Mouse (Mus musculus) testis, postnatal 10 days (tissue): ENCODE results near the gene Arid4b.

ENCODE experiments used
- DNase-seq: peaks from one replicate; pipeline ENCODE4 v3.0.0; 2021; ENCODE audit warnings: low spot score

Gene Arid4b

DNA sequence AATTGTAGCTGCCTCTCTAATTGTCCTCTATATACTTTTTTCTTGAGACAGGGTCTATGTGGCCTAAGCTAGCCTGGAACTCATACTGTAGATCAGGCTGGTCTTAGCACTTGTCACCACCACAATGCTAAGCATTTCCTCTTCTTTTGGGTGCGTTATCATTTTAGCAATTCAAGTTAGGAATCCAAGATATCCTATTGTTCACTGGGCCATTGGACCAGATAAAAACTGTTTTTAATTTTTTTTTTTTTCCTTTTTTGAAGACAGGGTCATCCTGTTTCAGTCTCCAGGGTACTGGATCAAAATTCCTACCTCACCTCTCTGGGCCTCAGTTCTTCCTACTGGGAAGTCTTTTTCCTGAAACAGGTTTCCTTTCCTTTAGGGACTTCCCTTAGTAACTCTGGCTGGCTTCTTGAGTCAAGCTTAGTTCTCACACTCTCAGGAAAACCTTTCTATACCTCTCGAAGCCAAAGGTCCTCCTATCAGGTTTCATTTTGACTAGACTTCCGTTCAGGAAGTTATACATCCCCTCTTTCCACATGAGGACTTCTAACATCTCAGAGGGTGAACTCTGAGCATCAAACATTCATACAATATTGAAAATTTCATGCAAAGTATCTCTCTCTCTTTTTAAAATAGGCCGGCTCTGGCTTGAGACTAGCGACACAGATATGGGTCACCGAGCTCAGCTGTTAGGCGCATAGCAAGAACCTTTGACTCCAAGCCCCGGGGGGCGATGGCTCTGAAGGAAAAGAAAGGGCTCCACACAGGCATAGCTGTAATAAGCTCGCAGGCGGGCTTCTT, 621 bp upstream of the Arid4b start:
- no peak for DNase-seq

DNA sequence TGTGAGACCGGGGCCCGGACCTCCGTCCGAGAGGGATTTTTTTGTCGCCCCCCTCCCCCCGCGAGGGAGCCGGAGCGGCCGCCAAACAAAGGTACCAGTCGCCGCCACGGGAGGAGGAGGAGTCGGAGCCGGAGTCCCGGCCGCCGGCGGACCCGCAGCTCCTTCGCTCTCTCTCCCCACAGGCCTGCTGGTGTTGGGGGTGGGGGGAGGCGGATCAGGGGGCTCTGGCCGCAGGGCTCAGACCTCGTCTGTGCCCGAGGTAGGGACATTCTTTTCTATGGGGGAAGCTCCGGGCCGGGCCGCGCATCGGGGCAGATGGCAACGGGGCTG, 875 bp downstream of the Arid4b start:
- DNase-seq = no peak

DNA sequence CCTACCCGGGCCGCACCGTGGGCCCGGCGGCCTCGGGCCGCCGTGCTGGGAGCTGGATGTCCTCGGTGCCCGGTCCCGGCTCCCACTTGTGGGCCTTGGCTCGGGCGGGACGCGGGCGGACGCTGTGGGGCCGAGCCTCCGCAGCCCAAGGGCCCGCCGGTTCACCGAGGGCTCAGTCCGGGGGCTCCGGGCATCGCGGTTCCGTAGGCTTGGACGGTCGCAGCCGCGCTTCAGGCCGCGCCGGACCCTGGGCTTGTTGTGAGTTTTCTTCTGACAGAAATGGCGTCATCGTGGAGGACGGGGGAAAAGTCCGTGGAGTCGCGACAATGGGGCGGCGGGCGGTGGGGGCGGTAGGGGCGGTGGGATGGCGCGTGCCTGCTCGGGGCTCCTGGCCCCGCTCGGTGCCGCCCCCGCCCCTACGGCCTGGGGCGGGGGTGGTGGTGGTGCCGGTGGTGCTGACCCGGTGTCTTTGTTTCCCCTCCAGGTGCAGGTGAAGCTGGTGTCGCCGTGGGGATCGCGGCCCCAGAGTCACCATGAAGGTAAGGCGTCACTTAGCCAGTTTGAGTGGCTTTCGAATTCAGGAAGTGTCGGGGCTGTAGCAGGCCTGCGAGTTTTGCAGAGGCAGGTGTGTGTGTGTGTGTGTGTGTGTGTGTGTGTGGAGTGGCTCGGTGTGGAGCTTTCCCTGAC, 1.5 kb downstream of the Arid4b start:
- DNase-seq = peak; percentile 64

DNA sequence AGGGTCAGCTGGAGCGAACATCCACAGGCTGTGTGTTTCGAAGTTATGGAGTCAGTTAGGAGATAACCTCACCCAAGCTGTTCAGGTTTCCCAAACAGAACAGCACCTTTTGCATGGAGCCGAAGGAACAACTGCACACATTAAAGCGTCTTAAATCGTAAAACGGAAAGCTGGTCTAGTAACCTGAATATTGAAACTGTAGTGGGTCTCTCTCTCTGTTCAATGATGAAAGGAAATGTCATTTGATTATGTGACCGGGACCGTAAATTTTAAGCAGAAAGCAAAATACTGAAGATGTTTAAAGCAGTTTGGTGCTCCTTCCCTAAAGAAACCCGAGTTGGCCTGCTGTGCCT, 2.0 kb downstream of the Arid4b start:
- DNase-seq = no peak

DNA sequence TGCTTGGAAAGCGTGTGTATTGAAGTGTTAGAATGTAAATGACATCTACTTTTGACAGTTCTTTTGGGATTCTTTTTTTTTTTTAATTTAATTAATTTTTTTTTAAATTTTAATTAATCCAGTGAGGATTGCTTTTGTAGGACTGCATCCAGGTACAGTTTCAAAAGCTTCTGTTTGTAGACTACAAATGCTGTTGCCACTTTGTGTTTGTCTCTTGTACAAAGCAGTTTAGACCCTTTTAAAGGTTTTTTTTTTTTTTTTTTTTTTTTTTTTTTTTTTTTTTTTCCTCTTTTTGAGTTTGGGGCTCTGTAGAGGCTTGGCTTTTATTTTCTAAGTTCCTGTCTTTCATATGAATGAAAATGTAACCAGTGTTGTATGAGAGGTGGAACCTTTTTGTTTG, 2.7 kb downstream of the Arid4b start:
- no peak for DNase-seq

DNA sequence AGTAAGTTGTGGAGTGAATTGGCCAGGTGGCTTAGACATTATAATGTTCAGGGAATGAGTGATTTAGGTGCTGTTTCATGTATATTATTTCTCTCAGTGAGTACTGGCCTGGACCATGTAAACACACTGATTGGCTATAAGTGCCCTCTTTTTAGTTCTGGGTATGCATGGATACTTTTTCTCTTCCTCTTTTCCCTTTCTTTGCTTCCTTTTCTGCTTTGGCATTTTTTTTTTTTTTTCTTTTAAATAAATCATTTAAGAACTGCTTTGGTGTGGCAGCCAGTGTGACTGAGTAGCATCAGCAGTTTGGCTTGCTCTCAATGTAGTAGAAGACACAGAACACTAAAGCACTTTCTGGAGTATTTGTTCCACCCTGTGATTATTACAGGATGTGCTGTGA, 5.0 kb downstream of the Arid4b start:
- no peak for DNase-seq

DNA sequence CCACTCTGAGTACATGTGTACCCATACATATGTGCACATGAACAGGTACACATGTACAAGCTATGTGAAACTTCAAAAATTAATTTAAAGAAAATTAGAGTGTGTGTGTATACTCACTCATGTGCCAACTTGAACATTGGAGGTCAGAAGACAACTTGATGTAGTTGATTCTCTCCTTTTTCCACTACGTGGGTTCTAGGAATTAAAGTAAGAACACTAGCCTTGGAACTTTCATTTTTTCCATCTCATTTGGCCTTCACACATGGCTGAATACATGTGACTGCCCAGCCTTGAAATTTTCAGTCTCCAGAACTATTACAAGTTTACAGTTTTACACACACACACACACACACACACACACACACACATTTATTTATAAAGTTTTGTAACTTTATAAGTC, 6.3 kb downstream of the Arid4b start:
- DNase-seq = no peak

DNA sequence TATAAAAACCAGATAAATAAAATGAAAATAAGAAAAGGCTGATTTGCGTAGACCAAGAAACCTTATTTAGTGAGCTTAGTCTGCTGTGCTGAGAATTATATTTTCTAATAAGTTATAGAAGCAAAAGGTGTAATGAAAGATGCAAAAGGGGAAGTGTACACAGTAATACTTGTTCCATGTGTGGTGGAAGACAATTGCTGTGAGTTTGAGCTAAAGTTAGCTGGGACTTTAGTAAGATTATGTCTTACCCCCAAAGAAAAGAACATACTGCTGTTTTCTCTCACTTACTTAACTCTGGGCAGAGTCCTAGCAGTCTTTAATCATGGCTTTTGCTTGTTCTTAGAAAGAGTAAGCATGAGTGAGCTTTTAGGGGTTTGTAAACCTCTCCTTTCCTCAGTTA, 11.3 kb downstream of the Arid4b start:
- DNase-seq = no peak

DNA sequence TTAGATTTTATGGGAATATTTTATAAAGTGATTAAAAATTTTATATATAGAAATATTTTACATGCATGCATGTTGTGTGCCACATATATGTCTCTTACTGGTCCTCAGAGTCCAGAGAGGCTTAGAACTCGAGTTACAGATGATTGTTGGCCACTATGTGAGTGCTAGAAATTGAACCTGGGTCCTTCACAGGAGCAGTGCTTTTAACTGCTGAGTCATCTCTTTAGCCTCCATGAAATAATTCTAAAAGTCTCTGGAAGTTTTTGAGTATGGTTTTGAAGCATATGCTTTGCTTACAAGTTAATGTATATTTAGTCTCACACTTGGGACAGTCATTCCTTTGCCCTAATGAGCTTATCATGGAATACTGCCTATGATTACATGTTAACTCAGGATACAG, 12.3 kb downstream of the Arid4b start:
- DNase-seq = no peak

DNA sequence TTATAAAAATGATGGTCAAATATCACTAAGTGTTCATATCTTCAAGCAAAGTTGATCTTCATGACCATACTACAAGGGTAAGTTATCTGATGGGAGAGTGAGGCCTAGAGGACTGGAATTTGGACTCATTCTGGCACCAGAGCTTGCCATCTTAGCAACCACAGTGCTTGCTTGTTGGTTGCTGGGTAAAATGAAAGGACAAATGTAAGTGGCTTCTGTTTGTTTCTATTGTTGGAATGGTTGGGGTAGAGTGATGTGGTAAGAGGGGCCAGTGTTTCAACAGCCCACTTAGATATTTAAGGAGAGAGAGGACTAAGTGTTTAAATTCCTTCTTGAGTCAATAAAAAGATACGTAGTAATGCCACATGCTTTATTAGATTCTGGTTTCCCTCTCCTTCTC, 25.6 kb downstream of the Arid4b start:
- no peak for DNase-seq

DNA sequence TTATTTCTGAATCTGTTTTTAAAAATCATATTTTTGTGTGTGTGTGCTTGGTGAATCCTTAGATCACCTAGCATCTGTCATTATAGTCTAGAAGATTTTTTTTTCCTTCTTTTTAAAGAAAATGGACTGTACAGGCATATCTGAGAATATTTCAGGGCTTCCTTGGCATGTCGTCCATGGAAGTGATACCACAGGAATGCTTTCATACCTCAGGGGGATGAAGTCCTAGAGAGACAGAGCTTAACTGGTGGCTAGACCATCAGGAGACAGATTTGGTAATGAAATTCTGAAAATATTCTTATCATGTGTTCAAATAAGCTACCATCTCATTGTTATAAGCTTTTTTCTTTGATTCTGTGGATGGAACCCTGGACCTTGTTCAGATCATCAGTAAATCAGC, 40.0 kb downstream of the Arid4b start:
- DNase-seq = no peak

DNA sequence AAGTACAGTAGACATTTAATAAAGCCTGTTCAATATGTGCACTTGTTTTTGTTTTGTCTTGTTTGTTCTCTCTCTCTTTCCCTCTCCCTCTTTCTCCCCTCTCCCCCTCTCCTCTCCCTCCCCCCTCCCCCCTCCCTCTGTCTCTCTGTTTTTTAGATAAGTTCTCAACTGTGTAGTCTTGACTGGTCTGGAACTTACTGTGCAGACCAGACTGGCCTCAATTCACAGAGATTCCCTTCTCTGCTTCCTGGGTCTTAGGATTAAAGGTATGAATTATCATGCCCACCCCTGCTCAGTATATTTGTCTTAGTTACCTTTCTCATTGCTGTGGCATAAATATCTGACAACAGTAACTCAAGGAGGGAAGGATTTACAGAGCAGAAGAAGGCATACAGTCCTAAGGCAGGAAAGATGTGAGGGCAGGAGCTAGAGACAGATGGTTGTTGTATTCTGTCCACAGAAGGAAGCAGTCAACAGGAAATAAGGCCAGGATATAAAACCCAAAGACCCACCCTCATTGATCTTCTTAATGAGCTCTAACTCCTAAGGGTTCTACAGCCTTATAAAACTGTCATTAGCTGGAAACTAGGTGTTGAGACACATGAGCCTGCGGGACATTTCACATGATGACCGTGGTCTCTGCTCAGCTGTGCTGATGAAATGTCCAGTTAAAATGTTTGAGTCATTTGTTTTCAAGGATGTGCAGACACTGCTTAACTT, 47.3 kb downstream of the Arid4b start:
- no peak for DNase-seq

DNA sequence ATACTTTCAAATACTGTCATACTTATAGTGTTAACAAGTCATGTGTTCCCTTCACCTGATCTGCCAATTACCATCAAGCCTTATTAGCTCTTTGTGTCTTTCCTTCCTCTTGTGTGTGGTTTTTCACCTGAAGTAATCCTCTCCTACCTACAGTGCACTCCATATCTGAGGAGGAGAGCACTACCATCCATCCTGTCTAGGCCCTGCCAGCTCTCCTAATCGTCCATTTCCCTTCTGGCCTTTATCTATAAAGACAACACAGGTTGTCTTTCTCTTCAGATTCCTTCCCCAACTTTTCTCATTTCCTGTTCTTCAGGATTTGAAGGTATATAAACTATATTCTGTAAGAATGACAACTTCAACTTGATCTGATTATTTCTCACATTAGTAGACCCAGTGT, 48.1 kb downstream of the Arid4b start:
- no peak for DNase-seq

DNA sequence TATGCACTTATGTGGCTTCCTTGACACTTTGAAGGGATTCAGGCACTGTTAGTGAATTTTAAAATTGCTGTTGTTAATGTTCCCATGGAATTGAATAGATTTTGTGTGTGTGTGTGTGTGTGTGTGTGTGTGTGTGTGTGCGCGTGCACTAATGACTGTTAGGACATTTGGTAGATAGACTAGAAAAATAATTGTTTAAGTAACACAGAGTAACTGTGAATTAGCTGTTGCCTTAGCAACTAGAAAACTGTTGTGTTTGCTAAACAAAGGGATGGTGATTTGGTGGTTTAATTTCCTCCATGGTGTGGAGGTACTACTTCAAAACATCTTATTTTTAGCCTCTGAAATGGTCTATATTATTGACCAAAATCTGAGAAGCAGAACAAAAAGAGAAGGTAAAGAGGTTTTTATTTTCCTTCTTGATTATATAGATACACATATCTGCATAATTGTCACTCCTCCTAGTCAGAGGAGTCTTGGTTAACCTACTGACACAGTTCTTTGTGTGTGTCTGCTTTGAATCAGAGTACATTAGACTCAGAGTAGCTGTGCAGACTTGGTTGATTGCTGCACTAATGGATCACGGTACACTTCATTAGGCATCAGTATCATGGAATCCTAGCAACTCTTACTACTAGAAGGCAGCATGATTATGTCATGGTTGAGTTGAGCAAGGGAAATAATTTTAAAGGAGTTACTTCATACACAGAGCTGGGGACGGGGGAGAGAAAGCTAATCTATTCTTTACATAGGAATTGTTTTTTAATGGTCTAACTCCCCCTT, 50.9 kb downstream of the Arid4b start:
- DNase-seq = no peak

DNA sequence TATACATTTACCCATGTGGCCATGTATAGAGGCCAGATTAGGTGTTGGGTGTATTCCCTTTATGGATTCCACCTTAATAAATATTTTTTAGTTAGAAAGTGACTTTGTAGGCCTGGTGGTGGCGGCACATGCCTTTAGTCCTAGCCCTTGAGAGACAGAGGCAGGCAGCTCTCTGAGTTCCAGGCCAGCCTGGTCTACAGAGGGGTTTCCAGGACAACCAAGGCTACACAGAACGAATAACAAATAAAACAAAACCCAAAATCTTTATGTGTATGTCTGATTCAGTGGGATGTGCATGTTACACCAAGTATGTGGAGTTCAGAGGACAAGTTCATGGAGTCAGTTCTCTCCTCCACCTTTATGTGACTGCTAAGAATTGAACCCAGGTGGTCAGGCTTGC, 52.8 kb downstream of the Arid4b start:
- DNase-seq = no peak

DNA sequence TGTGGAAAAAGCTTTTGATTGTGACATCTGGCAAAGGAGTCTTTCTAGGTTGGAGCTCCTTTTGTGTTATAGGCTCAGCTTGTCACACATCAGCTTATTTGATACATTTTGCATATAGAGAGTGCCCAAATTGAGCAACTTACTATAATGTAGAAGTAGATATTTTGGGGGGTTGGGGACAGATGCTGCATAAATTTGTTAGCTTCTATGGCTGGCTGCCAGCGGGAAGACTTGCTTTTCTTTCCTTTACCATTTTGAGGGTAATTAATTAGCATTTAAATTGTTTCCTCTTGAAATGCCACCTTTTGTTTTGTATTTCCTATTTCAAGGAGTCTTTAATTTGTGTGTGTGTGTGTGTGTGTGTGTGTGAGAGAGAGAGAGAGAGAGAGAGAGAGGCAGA, 68.6 kb downstream of the Arid4b start:
- DNase-seq = no peak

DNA sequence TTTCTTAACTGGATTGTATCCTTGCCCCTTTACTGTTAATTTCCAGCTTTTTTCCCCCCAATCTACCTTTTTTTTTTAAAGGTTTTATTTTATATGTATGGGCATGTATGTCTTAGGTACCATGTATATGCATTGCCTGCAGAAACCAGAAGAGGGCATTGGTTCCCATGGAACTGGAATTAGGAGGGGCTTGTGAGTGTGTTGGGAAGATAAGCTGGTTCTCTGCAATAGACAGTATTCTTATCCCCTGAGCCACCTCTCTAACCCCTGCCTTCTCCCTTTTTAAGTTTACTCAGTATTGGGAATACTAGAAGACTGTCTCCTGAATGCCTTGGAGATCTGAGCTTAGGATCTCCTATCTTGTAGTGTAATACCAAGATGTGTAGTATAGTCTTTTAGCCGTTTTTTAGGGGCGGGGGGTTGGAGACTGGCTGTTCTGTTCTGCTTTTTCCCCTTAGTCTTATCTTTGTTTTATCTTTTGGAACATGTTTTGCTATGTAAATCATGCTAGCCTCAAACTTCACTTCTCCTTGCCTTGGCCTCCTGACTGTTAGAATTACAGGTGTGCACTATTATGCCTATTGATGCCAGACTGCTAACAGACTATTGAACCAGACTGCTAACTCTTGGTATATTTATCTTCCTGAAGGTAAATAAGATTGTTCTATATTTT, 79.4 kb downstream of the Arid4b start:
- no peak for DNase-seq

DNA sequence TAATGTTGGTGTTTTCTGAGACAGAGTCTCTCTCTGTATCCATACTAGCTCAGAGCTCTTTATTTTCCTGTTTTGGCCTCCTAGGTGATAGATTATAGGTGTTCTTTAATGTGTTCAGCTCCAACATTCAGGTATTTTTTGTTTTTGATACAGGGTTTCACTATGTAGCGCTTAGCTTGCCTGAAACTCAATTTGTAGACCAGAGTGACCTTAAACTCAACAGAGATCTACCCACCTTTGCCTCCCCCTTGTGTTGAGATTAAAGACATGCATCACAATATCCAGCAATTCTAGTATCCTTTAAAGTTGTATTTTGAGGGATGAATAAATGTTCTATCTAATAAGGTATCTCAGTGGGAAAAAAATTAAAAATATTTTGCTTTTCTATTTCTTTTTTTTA, 115.0 kb downstream of the Arid4b start:
- DNase-seq = no peak

DNA sequence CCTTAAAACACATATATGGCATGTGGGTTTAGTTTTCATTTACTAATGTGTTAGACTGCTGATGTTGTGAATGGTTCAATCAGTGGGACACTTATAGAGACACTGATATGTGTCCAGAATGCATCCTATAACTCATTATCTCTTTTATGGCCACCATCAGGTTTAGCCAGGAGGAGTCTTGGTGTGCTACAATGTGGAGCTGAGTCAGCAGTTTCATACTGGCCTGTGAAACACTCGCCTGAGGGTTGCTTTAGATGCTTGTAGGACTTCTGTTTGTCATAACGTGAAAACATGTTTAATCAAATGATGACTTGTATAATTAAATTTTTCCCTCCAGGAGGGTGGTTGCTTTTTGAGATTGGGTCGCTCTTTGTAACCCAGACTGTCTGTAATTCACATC, 116.6 kb downstream of the Arid4b start:
- DNase-seq = no peak

DNA sequence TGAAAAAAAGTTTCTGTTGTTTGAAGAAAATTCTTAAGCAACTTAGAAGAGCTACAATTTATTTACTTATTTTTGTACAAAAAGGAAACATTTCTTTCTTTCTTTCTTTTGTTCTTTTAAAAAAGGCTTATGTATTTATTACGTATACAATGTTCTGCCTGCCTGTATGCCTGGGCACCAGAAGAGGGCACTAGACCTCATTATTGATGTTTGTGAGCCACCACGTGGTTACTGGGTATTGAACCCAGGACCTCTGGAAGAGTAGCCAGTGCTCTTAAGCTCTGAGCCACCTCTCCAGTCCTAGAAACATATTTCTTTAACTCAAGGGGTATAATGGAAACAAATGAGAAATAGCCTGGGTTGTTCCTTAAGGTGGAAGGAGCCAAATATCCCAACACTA, 182.9 kb downstream of the Arid4b start:
- no peak for DNase-seq
